Mouse (Mus musculus): ENCODE measurements at regions not wholly inside any gene's neighbourhood (a gene's known extent, or its start where the extent isn't known, plus 50 kb on each side); places are given as distances from the start of the nearest gene placed in this dataset.

DNA sequence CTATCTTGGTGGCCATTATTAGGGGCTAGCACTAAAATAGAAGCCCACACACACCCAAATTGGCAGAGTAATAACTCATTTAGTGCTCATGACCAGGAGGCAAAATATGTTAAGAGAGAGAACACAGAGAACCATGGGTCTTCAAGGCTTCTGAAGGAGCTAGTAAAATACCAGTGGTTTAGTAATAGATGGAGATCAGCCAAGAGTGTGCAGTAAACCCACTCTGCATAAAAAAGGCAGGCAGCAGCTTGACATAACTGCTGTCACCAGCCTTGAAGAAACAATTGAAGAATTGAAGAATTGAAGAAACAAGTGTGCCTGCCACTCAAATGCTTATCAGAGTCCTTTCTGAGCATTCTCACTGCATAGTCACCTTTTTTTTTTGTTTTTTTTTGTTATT, 227.9 kb downstream of the Csl start:
- no peak for TF ChIP-seq CTCF (IDR thresholded peaks at IDR 0.05; ENCODE audit: low read depth, low read length)
- no peak for TF ChIP-seq GATA1 (IDR thresholded peaks at IDR 0.05; ENCODE audit: borderline replicate concordance, low read length)
- TF ChIP-seq TAL1 (conservative IDR thresholded peaks at IDR 0.05; ENCODE audit: low read depth, low read length): no peak
- no peak for TF ChIP-seq POLR2AphosphoS5 (IDR thresholded peaks at IDR 0.05; ENCODE audit: insufficient replicate concordance, low read depth, low read length)
